Mouse (Mus musculus) adrenal gland, adult 8-10 months (tissue): ENCODE measurements around the gene Gm3383. TPM values are rescaled to one million over a fixed set of nuclear protein-coding genes. Genes with fewer than 3 reads are reported as not detected.
"Not testable (repeated sequence)": the region's sequence is repeated elsewhere in the genome, so short reads cannot be mapped to it uniquely, and the experiment has no call there.

Experiments used
- DNase-seq: peaks from one replicate; pipeline ENCODE4 v3.0.0; 2022
- total RNA-seq, 4 experiments: library from RNA; stranded (reverse); gene quantifications; 2 replicates each; pipeline ENCODE4 v1.2.4; 2022

Gene Gm3383
- 1 to 10 TPM in 1 of 4 experiments, under 1 TPM in 1, not detected in 2; 0.21 to 1.4 TPM for total RNA-seq

GRCm38 (mm10) chr14:5807882-5808281, at the start of gene Gm3383:
Gene Gm3383, minus strand, starts transcription at chr14:5807982.
- DNase-seq, result not testable (repeated sequence)

GRCm38 (mm10) chr14:5855911-5856310, 48.1 kb upstream of the Gm3383 start:
- DNase-seq, result not testable (repeated sequence)

- DNase-seq, result not testable (repeated sequence)
These were observed 22.4 kb upstream of the Gm3383 start, which contains the start of gene Gm3424 for GRCm38 (mm10) chr14:5830229-5830628. Gene Gm3424, minus strand, starts transcription at chr14:5830329.

GRCm38 (mm10) chr14:5812699-5813356, 5.0 kb upstream of the Gm3383 start:
- not testable (repeated sequence) for DNase-seq

- not testable (repeated sequence) for DNase-seq
These were observed 66.3 kb downstream of the Gm3383 start, which contains the start of gene Gm3373 for GRCm38 (mm10) chr14:5741477-5741876. Gene Gm3373, minus strand, starts transcription at chr14:5741577.

GRCm38 (mm10) chr14:5687357-5687756, 120.4 kb downstream of the Gm3383 start, which contains the start of gene Gm9603:
Gene Gm9603, minus strand, starts transcription at chr14:5687457.
- DNase-seq, result not testable (repeated sequence)

- not testable (repeated sequence) for DNase-seq
These were observed 174.9 kb downstream of the Gm3383 start, which contains the start of gene Gm8265 for GRCm38 (mm10) chr14:5632928-5633327. Gene Gm8265, minus strand, starts transcription at chr14:5633028.

Other genes with a start within 250 kb of the Gm3383 start
- gene Gm8265, start 175.0 kb downstream of the Gm3383 start, total RNA-seq, result not detected
- gene Gm9603, start 120.5 kb downstream of the Gm3383 start, total RNA-seq, result not detected
- under 1 TPM in 3 of 4 experiments, not detected in 1; 0.16 to 0.62 (median 0.32) TPM for gene Gm3373, start 66.4 kb downstream of the Gm3383 start, total RNA-seq
- not detected for gene Gm3424, start 22.3 kb upstream of the Gm3383 start, total RNA-seq
- gene Gm8237, start 72.4 kb upstream of the Gm3383 start, total RNA-seq, result under 1 TPM in 1 of 4 experiments, not detected in 3; 0.35 TPM
- under 1 TPM in 2 of 4 experiments, not detected in 2; 0.22 to 0.59 TPM for gene Gm3248, start 153.8 kb upstream of the Gm3383 start, total RNA-seq
- gene Gm3453, start 171.2 kb upstream of the Gm3383 start, total RNA-seq, result not detected